Mouse (Mus musculus): ENCODE measurements around the gene Trmu.

The Trmu gene

DNA sequence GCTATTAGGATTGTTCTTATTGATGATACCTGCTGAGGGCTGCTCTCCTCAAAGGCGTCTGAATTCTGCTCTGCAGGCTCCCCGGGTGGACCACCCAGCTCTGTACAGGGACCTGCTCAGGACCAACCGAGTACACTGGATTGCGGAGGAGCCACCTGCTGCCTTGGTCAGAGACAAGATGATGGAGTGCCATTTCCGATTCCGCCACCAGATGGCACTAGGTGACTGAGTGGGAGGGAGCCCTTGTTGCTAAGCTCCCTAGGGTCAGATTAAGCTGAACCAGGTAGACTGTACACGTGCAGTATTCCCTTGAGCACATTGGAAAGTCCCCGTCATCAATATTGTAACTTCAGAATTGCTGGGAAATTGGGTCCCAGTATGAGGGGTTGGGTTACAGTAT is 17.2 kb downstream of the Trmu start:
- peak; percentile 64 for DNase-seq (ENCODE audit: low read depth, low spot score)

DNA sequence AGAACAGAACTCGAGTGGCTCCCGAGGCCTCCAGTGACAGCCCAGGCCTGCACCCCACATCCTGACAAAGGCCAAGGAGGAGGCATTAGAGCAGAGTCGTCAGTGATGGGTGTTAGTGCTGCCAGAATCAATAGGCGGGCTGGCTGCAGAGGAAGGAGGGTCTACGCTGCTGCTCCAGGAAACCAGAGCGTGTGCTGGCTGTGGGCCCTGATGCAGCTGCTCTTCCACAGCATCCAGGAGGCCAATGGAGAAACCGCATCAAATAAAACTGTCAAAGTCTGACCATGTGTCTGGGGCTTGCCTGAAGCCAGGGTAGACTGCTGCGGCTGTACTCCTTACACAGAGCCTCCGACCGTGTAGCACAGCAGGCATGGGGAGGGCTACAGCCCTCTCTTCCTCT is 18.0 kb downstream of the Trmu start:
- no peak for DNase-seq (ENCODE audit: low read depth, low spot score)

DNA sequence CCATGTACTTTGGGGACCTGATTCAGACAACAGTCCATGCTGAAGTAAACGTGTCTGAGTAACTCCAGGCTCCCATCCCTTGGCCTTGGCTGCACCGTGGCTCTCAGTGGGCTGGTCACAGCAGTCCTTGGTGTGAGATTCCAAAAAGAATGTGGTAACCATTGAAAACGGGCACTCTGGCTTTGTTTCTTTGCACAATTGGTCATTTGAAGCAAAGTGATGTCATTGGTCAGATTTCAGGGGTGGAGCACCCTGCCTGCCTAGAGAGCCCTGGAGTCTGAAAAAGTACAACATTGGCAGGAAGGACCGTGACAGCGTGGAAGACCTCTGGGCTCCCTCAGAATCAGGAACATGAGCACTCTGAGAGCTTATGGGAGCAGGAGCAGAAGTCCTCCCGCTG is 20.3 kb downstream of the Trmu start:
- DNase-seq (ENCODE audit: low read depth, low spot score), result no peak

DNA sequence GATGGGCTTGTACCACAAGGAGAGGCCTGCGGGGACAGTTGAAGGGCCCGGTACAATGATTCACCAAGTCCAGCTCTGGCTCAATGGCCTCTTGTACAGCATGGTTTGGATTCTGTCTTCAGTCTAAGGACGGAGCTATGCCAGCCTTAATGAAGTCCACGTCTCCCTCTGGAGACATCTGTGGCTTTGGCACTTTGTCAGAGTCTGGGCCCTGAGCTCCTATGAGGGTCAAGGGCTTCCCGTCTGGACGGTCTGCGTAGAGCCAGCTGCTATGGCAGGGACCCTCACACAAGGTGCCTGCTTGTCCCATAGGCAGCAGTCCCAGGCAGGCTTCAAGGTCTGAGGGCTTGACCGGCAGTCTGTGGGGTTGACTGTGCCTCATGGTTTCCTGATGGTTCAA is 21.2 kb downstream of the Trmu start:
- DNase-seq (ENCODE audit: low read depth, low spot score), result no peak

DNA sequence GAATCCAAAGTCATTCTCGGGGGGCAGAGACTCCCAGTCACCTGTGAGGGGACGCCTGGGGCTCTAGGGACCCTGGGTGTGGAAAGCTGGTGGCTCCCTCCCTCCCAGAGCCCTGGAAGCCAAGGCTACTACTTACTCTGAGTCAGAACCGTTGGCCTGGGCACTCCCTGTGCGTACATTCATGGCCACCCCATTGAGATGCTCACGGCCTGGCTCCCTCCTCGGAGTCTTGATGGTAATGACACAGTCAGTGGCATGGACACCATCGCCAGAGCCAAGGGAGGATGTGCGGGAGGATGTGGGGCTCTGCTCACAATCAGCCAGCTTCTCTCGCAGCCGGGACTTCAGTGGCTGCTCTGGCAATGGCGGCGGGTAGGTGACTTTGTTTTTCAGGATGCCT is 21.7 kb downstream of the Trmu start:
- DNase-seq (ENCODE audit: low read depth, low spot score), result no peak

DNA sequence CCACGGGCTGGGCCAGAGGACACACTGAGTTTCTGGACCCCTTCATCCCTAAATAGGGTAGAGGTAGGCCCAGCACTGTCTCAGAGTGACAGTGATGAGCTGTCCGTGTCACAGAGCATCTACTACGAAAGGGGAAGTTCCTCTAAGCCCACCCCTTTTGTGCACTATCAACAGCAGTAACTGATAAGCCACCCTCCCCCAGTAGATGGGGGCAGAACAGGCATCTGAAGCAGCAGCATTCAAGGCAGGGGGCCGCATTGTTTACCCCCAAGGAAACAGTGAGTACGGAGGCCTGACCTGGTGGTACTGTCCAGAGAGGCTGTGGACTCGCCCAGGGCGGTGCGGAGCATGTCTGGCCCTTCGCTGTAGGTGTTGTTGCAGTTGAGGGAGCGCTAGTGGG is 23.4 kb downstream of the Trmu start:
- no peak for DNase-seq (ENCODE audit: low read depth, low spot score)

DNA sequence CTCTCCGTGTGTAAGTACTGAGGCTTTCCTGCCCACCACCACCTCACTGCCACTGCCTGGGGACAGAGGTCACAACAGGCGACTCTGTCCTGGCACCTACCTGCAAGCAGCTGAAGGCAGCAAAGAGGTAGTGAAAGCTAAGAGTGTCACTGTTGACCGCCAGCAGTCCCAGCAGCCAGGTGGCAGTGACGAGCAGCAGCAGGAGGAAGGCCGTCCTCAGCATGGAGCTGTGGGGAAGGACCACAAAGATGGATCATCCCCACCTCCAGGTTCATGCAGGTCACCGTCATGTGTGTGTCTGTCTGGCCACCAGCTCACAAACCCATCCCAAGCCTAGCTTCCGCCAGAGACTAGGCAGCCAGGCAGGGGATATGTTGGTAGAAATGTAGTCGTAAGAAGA is 24.7 kb downstream of the Trmu start:
- no peak for DNase-seq (ENCODE audit: low read depth, low spot score)

DNA sequence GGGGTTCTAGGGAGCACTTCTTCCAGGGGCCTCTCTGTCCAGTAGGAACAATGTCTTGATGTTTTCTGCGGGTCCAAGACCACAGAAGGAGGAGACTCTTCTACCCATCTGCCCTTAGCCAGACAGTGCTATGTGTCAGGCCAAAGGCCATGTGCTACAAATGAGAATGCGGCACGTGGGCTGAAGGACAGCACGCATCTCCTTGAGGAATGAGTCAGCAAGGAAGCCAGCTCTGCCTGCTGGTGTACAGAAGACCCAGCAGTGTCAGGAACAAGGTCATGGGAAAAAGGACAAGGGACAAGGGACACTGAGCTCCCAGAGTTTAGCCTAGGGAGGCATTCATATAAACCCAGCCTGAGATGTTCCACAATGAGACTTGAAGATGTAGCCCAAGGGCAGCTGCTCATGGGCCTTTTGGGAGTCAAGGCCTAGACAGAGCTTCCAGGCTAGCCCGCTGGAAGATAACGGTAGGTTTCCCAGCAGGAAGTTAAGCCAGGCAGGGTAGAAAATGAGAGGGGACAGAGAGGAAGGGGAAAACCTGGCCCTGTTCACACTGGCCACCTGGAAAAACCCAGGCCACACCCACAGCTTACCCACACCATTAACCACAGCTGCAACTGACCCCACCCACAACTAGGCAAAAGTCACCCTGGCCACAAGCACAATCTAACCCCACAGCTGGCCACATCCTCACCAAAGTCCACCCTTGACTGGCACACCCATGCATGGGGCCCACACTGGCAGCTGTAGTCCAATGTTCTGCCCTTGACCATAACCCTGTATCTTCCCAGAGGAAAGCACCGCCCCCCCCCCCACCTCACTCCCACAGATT is 29.8 kb downstream of the Trmu start:
- no peak for DNase-seq (ENCODE audit: low read depth, low spot score)

DNA sequence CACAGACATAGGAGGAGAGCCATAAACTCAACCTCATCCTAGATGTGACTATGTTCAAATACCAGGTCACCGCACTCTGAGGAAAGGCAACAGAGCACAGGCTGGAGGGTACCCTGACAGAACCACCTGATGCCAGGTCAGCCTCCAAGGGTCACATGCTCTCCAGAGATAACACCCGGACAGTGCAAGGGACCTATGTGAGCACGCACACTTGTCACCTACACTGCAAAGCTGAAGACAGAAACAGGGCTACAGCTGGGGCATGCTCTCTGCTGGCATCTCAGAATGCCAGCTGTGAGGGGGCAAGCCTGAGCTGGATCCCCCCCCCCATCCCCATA is 30.3 kb downstream of the Trmu start:
- no peak for DNase-seq (ENCODE audit: low read depth, low spot score)

DNA sequence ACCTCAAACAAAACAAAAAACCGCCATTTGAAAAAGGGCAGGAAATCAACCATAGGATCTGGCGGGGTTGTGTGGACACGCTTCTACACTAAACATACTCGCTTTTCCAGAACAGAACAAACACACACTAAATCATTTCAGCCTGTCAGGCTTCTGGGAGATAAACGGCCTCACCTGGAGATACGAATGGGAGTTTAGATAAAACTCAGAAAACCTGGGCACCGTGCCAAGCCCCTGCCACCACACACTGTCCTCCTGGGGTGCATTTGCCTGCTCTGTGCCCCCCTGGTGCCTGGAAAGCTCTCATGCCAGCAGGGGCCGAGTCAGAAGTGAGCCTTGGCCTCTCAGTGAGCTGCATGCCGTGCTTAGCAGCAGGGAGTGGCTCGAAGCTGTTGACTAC is 30.8 kb downstream of the Trmu start:
- DNase-seq (ENCODE audit: low read depth, low spot score), result no peak

DNA sequence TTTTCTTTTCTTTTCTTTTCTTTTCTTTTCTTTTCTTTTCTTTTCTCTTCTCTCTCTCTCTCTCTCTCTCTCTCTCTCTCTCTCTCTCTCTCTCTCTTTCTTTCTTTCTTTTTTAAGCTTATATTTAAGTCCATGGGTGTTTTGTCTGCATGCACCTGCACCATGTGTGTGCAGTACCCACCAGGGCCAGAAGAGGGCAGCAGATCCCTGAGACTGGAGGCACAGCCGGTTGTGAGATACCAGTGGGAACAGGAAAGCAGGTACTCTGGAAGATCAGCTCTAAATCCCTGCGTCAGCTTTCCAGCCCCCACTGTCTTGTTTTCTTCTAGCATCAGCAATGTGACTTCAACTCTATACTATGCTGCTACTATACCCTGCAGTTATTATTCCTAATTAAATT is 34.5 kb downstream of the Trmu start:
- DNase-seq (ENCODE audit: low read depth, low spot score), result peak; percentile 57

DNA sequence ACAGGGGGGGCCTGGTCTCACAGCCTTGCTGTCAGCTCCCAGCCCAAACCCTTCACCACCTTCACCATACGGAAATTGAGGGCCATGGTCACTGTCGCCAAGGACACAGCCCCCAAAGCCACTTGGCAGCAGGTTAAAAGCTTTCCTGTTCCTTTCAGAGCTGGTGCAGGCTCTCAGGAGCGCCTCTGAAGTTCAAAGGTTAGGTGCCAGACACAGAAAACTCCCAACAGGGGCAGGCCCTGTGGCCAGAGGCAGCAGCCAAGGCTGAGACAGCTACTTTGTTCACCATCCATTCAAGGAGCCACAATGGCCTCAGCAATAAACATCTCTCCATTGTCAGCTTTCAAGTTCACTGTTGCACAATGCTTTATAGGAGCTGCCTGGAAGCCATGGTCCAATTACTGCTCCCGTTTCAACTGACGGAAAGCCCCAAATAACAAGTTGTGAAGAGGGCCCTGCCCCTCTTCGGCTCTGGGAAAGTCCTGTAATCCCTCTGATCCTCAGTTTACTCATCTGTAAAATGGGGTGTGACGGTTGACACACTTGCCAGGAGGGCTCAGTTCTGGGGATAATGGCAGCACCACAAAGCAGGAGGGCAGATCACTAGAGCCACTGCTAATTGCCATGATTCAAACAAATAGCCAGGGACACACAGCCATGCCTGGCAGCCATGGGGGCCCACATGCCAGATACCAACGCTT is 40.2 kb downstream of the Trmu start:
- no peak for DNase-seq (ENCODE audit: low read depth, low spot score)

DNA sequence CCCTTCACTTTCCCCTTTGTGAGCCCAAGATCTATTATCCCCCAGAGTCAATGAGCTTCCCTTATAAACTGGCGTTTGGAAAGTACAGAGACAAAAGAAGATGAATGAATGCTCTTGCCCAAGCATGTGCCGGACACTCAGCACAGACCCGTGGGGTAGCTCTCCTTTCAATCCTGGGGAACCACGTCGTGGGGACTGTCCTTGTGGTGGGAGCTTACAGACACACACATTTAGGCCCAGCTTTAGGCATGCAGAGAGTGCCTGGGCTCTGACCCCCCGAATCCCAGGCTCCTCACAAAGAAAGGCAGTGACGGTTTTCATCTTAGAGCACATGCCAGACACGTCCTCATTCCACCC is 40.8 kb downstream of the Trmu start:
- no peak for DNase-seq (ENCODE audit: low read depth, low spot score)

DNA sequence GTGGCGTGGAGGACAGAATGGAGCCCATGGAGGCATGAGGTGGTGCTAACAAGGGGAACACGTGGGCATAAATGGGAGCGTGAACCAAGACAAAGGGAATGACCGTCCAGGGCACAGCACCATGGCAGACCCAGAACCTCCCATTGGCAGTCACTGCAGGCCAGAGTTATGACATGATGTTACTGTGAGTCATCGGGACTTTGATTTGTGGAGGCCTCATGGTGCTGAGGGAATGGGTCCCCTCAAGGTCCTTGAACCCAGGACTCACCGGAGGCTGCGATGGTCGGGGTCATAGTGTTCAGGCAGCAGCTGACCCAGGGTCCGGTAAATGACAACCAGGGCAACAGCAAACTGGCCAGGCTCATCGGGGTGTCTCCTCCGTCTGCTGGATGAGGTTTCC is 42.7 kb downstream of the Trmu start:
- DNase-seq (ENCODE audit: low read depth, low spot score), result no peak

DNA sequence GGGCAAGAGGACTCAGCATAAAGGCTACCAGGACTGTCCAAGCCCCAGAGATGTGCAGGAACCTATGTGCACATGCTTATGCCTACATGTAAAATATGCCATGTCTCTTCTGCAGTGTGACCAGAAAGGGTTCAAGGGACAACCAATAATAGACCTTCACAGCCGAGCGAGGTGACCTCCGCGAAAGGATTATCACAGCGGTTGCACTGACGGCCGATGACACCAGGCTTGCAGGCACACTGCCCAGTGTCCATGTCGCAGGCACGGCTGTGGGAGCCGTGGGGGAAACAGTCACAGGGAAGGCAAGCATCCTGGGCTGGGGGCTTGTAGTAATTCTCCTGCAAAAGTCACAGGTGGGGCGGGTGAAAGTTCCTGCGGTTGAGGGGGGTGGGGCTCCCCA is 49.0 kb downstream of the Trmu start:
- DNase-seq (ENCODE audit: low read depth, low spot score), result no peak

DNA sequence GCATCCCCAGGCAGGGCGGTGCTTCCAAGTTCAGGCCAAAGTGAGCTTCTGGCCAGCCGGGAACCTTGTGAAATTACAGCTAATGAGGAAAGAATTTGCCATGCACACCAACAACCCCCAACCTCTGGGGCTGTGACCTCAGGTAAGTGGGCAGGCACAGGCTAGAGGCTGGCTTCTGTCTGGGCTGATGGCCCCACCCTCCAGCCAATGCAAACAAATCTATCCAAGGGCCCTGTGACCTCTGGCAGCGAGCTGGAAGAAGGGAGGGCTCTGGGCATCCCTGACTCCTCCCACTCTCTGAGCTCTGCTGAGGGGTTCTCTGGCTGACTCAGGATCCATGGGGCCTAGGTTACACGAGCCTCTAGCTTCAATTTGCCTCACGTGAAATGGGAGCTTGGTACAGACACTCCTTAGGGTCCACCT is 56.5 kb downstream of the Trmu start:
- no peak for DNase-seq (ENCODE audit: low read depth, low spot score)

All from embryo, embryonic 11.5 days (tissue).